Mouse (Mus musculus) adrenal gland, postnatal 14 days (tissue): ENCODE measurements around the gene Ren1. TPM values are rescaled to one million over a fixed set of nuclear protein-coding genes. Genes with fewer than 3 reads are reported as not detected.
A peak's percentile ranks its signal among the peaks of the same experiment; 100 is the strongest.
"Not testable (repeated sequence)": the region's sequence is repeated elsewhere in the genome, so short reads cannot be mapped to it uniquely, and the experiment has no call there.

Experiments used
- DNase-seq: peaks from one replicate; pipeline ENCODE4 v3.0.0; 2021; ENCODE audit warnings: mixed read lengths
- long read RNA-seq, 2 experiments: library from polyadenylated mRNA; stranded (forward); transcript quantifications; one replicate each; pipeline ENCODE4 v2.0.0; 2021
- total RNA-seq: library from RNA; stranded (reverse); gene quantifications from 2 replicates; pipeline ENCODE4 v1.2.3, GENCODE M21; 2021

The Ren1 gene
- total RNA-seq: 5.4 and 12.6 TPM in 2 replicates
- long read RNA-seq, experiment 1, transcript Ren1-201 (9 exons, 1,592 nt): major isoform, 5 of 8 reads
- long read RNA-seq, experiment 1, partial matches to known transcripts: 0 of 8 reads
- long read RNA-seq, experiment 1, other reads (novel, unspliced or antisense): 3 of 8 reads
- long read RNA-seq, experiment 2: 0 reads

DNA sequence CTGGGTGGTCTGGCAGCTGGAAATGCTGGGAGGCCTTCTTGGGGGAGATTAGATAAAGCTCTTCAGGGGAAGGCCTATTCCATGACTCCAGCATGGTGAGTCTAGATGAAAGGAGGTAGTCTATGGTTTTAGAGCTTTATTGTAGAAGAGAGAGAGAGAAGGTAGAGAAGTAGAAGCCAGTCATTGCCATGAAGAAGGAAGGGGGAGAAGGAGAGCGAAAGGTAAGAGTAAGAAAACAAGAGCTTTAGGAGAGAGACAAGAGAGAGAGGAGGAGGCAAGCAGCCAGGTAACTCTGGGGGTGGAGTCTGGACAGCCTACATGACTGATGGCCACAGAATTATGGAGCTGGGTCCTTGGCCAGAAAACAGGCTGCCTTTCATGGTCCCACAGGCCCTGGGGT is at the start of gene Ren1:
Gene Ren1, plus strand, starts transcription at position 301 of the 400 bp plus-strand sequence.
- DNase-seq: no peak

DNA sequence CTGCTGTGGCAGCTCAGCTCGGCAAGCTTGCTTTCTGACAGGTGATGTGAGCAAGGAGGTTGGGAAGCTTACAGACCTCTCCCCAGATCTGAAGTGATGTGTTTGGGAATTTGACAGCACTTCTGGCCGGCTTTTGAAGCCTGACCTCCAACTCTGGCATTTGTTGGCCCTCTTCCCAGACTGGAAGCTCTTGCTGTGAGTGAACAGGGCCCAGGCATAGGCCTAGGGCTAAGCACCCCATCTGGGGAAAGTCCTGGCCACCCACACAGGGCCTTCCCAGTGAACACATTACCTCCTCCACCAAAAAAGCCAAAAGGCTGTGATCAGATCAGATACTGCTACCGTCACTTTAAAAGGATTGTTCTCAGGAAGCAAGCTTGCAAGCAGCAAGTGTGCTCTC is 47.8 kb upstream of the Ren1 start:
- DNase-seq: peak; percentile 89

DNA sequence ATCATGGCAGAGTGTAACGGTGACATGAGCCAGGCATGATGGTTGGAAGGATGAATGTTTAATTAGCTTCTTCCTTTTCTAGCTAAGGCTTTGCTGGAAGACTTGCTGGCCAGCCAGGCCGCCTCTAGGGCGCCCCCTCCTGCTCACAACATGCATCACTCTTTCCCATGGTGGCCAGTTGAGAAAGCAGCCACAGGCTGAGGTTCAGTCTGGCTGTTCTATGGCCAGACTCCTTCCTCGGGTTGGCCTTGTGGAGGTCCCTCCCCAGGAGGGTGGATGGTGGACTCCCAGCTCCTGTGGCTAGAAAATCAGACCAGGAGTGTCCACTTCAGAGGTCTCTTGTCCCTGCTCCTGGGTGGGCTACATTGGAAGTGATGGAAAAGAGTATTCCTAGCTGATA is 43.5 kb upstream of the Ren1 start:
- DNase-seq: peak; percentile 90

DNA sequence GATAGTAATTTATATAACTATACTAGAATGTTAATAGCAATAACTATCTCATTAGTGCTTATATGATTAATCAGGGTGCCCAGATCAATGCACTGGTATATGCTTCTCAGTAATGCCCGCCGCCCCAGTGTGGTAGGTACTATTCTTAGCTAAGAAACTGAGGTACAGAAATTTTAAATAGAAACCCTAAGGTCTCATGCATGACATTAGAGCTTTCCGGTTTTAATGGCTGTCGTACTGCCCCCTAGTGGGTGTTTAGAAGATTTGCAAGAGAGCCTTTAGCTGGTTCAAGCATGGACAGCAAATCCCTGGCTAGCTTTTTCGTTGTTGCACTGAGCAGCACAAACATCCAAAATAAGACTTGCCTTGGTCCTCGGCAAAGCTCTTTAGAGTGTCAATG is 43.0 kb upstream of the Ren1 start:
- DNase-seq: peak; percentile 72

DNA sequence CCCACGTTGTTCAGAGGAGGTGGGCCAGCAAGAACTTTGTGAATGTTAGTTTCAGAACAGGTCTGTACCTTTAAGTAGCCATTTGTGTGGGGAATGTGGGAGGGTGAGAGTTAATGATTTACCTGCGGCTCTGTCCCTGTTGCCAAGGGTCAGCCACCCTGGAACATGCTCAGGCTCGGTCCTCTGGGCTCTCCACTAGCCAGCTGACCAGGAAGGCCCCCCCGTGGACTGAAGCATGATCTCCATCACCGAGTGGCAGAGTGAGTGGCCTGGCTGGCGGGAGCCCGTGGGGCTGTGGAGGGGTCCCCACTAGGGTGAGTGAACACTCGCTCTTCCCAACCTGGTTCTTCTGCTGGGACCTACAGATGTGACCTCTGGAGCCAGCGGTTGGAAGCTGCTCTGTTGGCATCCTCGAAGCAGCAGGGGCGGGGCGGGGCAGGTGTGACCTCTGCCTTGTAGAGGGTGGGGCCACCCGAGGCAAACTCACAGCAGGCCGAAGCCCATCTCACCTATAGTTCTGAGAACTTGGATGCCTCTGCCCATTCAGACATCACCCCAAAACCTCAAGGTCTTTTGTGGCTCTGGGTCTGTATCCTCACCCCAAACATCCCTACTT is 40.5 kb upstream of the Ren1 start, which contains the start of gene Golt1a:
Gene Golt1a, plus strand, starts transcription at position 149 of the 616 bp plus-strand sequence.
- no peak for DNase-seq

DNA sequence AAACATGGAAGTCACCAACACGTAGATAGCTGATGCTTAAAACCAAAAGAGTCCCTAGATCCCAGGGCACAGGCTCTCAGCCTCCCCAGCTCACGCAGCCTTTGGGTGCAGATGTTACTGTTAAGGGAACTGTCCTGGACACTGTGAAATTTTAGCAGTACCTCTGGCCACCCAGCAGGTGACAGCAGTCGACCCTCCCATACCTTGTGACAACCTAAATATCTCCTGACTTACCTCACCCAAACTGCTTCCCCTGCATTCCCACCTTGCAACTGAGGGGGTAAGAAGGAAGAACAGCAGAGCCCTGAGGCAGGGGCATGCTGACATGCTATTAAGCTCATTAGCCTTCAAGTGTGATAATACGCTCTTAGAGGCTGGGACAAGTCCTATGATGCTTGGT is 39.1 kb upstream of the Ren1 start:
- DNase-seq: no peak

DNA sequence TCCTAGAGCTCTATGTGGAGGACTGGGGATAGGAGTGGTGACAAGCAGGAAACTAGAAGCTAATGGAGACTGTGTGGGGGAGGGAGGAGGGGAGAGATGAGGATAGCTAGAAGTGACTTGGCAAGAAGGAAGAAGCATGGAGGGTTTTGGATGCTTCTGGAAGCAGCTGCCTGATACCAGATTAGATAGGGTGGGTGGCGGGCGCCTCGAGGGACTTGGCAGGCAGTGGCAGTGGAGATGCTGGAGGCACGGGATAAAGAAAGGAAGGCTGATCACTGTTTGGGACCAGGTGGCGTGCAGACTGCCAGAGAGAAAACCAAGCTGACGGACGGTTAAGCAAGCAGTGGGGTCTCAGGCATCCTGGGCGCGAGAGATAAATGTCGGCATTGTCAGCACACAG is 38.4 kb upstream of the Ren1 start:
- no peak for DNase-seq

DNA sequence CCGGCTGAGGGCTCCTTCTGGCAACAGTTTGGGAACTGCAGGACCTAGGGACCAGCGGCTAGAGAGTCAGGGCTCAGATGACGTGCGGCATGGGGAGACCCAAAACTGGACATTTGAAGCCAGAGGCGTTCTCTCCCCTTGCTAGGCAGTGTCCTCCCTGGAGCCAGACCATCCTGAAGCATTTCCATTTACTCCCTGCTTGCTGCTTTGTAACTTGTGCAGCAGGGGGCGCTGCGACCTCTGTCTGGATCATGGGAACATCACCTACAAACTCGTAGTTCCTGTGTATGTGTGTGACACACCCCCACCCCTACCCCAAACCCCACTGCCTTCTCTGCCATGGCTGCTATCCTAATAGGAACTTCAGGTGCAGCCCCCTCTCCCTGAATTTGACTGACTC is 35.9 kb upstream of the Ren1 start:
- DNase-seq: peak; percentile 83

DNA sequence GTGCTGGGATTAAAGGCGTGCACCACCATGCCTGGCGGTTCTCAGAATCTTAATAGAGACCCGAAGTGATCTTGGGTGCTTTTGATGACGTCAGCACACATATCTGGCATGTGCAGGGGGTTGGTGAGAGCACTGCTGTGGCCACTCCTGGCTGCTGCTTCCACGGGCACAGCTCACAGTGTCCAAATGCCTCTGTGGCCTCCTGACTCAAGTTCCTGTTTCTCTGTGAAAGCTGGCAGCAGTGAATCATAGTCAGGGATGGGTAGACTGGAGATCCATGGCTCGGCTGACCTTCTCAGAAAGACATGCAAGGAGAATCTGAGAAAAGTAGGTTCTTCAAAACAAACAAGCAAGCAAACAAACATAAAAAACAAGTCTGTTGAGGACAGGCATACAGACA is 34.5 kb upstream of the Ren1 start:
- DNase-seq: no peak

DNA sequence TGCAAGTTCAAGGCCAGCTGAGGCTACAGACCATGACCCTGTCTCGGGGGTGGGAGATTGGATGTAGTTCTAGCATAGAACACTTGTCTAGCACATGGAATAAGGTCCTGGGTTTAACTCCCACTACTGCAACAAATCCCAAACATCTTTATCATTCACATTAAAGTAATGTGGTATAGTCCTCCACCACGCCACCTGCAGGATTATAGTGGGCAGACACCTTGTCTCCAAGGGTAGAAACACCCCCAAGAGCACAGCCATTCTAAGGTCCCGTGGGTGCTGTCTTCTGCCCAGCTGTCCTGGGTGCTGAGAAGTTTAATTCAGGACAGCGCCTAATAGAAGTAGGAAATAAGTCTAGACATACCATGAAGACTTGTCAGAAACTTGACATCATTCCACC is 33.7 kb upstream of the Ren1 start:
- no peak for DNase-seq

DNA sequence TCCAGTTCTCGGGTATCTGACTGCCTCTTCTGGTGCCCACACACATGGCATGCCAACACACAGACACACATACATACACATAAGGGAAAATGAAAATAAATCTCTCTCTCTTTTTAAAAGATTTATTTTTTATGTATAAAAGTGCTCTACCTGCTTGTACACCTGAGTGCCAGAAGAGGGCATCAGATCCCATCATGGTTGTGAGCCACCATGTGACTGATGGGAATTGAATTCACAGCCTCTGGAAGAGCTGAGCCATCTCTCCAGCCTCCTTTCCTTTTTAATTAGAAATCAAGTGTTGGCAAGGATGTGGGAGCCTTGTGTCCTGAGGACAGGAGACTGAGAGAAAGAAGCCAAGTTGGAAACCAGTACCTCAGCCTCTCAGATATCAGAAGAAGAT is 33.2 kb upstream of the Ren1 start:
- no peak for DNase-seq

DNA sequence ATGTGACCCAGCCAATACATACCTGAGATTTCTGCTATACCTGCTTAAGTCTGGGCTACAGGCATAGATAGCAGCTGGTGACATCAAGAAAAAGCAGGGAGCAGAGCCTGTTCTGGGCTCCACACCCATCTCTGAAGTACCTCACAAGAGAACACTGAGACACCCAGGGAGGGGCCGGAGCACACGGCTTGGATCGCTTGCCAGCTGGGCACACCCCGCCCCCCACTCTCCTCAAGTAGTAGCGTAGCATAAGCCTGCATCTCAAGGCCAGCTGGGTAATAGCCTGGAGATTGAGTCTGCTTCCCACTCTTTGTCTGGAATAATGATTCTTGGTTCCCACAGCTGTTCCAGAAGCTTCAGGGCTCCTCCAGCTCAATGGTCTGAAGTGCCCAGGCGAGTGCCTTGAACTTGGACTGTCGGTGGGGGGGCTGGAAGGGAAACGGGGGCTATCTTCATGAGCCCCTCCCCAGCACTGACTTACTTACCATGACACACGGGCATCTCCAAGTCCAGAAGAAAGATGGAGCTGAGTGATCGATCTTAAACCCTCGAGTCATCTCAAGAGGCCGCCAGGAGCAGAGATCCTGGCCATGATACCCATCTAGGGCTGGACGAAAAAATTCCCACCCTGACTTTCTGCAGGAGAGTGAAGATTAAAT is 28.9 kb upstream of the Ren1 start, which contains the start of gene Kiss1:
Gene Kiss1, plus strand, starts transcription at position 609 of the 659 bp plus-strand sequence.
- DNase-seq: no peak

DNA sequence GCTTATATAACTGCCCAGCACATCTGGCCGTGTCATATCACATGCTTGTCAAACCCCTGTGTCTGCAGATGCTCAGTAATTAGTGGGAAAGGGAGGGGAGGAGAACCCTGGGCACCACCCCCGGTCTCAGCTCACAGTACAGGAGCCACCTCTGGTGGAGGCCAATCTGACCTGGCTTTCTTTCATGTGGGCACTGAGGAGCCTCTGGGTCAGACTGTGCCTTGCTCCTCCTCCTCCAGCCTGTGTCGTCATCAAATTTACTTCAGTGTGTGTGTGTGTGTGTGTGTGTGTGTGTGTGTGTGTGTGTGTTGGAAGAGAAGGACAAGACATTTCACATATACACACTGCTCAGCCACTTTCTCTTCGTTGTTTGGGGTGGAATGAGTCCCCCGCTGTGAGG is 27.0 kb upstream of the Ren1 start:
- no peak for DNase-seq

DNA sequence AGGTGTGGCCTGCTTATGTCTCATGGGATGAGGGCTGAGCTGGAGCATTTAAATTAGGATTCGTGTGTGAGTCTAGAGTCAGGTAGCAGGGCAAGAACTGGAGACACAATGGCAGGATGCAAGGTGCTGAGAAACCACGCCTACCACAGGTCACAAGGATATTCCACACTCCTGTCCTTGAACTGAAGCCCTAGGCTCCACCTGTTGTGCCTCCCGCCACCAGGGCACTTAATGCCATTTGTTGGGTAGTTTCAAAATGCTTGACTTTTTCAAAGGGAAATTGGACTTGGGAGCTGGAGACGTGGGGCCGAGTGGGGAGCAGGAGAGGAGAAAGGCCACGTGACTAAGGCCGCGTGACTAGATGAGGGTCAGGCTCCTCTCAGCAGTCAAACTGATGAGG is 24.4 kb upstream of the Ren1 start:
- DNase-seq: no peak

DNA sequence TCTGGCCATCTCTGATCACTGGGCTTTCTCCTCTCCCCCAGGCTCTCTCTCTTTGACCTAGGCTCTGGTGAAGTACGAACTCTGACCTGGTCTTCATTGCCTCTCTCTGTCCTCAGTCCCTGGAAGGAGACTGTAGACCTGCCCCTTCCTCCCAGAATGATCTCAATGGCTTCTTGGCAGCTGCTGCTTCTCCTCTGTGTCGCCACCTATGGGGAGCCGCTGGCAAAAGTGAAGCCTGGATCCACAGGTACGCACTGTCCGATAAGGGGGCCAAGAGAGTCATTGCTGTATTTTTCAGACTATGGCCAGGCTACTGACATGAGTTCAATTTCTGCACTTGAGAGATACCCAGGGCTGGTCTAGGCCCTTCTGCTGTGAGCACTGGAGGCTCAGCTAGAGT is 23.2 kb upstream of the Ren1 start:
- DNase-seq: no peak

DNA sequence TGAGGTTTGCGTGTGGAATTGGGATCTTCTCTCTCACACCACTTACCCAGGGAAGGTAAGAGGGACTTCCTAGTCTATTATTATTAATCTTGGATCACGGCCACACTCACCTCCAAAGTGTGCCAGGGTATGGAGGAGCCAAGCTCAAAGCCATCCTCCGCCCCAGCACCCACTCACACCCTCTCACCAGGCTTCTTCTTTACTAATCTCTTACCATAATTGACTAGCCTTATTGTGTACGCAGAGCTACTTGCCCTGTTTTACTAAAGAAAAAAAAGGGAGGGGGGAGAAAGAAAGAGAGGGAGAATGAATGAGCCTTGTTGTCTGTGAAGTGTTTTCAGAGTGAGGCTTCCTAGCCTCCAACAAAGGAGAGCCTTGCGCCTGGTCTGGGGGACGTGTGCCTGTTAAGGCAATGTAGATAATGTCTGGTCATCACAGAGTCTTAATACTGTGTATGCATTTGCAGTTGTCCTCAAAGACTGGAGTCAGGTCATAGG is 22.0 kb upstream of the Ren1 start:
- DNase-seq: no peak

DNA sequence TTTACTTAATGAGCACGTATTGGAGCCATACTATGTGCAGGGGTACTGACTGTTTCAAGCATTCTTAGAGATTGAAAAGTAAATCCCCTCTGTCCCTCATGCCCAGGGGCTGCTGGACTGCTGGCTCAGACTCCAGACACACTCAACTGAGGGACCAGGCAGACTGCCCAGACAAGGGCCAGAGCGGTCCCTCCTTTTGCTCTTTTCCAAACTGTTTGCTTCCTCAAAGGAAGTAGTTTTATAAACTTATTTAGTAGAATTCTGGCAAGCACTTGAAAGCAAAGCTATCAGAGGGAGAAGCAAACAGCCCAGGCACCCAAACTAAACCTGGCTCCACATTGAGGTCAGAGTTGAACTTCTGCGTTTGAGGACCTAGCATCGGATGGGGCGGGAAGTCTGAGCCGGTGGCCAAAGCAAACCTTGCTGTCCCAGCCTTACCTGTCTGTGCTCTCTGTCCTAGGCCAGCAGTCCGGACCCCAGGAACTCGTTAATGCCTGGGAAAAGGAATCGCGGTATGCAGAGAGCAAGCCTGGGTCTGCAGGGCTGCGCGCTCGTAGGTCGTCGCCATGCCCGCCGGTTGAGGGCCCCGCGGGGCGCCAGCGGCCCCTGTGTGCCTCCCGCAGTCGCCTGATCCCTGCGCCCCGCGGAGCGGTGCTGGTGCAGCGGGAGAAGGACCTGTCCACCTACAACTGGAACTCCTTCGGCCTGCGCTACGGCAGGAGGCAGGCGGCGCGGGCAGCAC is 21.2 kb upstream of the Ren1 start:
- DNase-seq: no peak

DNA sequence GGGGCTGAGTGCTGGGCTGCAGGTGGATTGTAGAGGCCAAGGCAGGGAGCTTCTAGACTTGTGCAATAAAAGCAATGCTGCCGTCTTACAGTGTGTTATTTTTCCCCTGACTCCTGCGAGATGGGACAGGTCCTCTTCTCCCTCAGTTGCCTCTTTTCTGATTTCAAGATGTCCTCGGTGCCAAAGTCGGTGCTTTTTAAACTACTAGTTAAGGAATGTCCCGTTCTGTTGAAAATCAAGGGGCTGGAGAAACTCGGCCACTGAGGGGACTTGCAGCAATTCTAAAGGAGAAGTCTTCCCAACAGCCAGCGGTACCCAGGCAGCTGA is 20.7 kb upstream of the Ren1 start:
- DNase-seq: no peak

DNA sequence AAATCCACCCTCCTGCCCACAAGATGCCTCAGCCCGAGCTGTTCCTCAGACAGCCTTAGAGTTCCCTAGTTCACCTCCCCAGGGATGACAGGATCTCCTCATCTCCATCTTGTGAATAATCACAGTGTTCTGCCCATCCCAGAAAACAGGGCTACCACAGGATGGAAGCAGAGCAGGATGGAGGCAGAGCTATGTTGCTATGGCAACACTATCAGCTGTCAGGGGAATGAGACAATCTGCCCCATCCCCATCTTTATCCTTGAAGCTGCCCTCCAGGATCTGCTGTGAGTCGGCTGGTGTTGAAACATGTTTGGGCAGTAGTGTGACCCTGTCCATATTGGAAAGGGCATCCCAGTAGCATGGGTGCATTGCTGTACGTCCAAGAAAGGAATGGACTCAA is 19.2 kb upstream of the Ren1 start:
- DNase-seq: peak; percentile 40

DNA sequence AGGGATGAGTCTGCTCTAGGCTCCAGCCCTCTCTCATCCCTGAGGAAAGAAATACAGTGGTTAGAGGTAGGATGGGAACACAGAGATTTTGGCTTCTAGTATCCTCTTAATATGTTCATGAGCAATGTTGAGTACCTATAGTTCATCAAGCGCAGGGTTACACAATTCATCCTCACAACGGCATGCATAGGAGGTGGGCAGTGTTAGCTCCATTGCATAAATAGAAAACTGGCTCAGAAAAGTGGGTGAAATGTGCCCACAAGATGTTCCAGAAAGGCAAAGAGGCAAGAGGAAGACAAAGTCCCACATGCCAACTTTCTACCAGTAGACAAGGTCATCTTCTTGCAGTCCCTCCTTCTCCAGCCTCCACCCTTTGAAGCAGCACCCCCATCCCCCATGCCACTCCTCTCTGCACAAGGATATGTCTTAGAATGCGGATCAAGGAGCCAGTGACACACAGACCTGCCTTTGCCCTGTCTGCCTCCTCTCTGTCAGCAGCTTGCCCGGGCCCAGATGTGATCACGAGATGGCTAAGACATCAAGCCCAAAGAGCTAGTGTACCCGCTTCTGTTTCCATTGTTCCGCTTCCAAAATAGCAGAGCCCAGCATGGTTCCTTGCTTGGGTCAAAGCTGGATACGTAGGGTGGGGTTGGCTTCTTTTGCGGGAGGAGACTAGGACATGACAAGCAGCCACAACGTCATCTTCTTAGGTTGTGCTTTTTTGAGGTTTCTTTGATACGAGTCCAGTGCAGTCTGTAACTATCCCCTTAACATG is 17.5 kb upstream of the Ren1 start:
- DNase-seq: no peak

DNA sequence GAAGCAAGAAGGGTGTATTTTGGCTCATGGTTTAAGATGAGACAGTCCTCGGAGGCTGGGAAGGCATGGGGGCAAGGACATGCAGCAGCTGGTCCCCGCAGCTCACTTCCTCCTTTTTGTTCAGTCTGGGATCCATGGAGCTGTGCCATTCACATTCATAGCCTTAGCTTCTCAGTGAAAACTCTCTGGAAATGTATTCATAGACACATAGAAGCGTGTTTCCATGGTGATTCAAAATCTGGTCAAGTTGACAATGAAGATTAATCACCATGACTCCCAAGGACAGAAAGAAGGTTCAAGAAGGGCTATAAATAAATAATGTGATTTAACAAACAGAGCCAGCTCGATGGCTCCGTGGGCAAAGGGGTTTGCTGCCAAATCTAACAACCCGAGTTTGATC is 16.4 kb upstream of the Ren1 start:
- DNase-seq: no peak

DNA sequence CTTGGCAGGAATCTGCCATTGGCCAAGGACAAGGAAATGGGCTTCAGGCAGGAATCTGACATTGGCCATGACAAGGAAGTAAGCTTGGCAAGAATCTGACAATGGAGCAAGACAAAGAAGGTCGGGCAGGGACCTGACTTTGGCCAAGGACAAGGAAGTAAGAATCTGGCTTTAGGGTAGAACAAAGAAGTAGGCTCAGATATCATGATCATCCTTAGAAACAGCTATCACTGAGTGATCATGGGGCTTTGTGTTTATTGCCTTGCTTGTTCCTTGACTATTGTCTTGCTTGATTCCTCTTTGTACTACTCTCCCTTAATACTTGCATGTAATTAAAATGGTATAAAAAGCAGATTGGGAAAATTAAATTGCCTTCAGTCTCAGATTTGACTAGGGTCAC is 9.9 kb upstream of the Ren1 start:
- not testable (repeated sequence) for DNase-seq
